Mouse (Mus musculus): ENCODE results near the gene Alpk1. TPM values are rescaled to one million over a fixed set of nuclear protein-coding genes. Genes with fewer than 3 reads are reported as not detected.

The Alpk1 gene
- polyA plus RNA-seq, 1 experiment from 2014 or later, result 0.64 TPM

GRCm38 (mm10) chr3:127805071-127805470 lies 24.7 kb upstream of the Alpk1 start:
- H3K27me3 ChIP-seq (replicated peaks), result no peaks in the 10 kb centered on the region
- ATAC-seq, result no peak
- H3K27ac ChIP-seq, result no peak overlapping the region
- H3K4me2 ChIP-seq, result no peak overlapping the region
- H3K36me3 ChIP-seq, result peaks cover 40% of the 10 kb centered on the region
- no peak overlapping the region for H3K9ac ChIP-seq
- H3K4me3 ChIP-seq, result no peak overlapping the region
- 84% methylated on average over 12 of the region's 12 CpGs for WGBS (ENCODE audit: insufficient replicate concordance)
- H3K9me3 ChIP-seq (replicated peaks), result no peaks in the 10 kb centered on the region
- peaks cover 17% of the 10 kb centered on the region for H3K4me1 ChIP-seq

GRCm38 (mm10) chr3:127804439-127804838 lies 24.1 kb upstream of the Alpk1 start:
- Histone ChIP-seq H3K9me3 (replicated peaks) (no peaks in the 10 kb centered on the region), H3K36me3 (peaks cover 33% of the 10 kb centered on the region), H3K4me3 (no peak overlapping the region), H3K4me1 (peaks cover 17% of the 10 kb centered on the region), H3K9ac (no peak overlapping the region), H3K4me2 (no peak overlapping the region), H3K27me3 (replicated peaks) (no peaks in the 10 kb centered on the region), H3K27ac (no peak overlapping the region)
- WGBS (ENCODE audit: insufficient replicate concordance), result 41% methylated on average over 4 of the region's 4 CpGs
- peak; percentile 82 for ATAC-seq

GRCm38 (mm10) chr3:127802814-127803213 lies 22.5 kb upstream of the Alpk1 start:
- Histone ChIP-seq H3K4me2 (peak overlapping the region; percentile 7; the same call in 1 of the 2 replicates), H3K9ac (peak overlapping the region; percentile 4; the same call in 1 of the 2 replicates), H3K9me3 (replicated peaks) (no peaks in the 10 kb centered on the region), H3K27ac (no peak overlapping the region), H3K4me3 (no peak overlapping the region), H3K4me1 (peaks cover 17% of the 10 kb centered on the region), H3K36me3 (peaks cover 32% of the 10 kb centered on the region), H3K27me3 (replicated peaks) (no peaks in the 10 kb centered on the region)
- WGBS (ENCODE audit: insufficient replicate concordance), result 57% methylated on average over 8 of the region's 8 CpGs
- no peak for ATAC-seq

GRCm38 (mm10) chr3:127801162-127801561 lies 20.8 kb upstream of the Alpk1 start:
- 82% methylated on average over 8 of the region's 8 CpGs for WGBS (ENCODE audit: insufficient replicate concordance)
- H3K4me2 ChIP-seq, result no peak overlapping the region
- ATAC-seq, result no peak

GRCm38 (mm10) chr3:127796271-127796670 lies 15.9 kb upstream of the Alpk1 start:
- no peak overlapping the region for H3K4me3 ChIP-seq
- no peaks in the 10 kb centered on the region; the same call in 1 of the 2 replicates for H3K9me3 ChIP-seq (replicated peaks)
- H3K9ac ChIP-seq, result no peak overlapping the region
- peaks cover 51% of the 10 kb centered on the region for H3K36me3 ChIP-seq
- 95% methylated on average over 7 of the region's 7 CpGs for WGBS (ENCODE audit: insufficient replicate concordance)
- peaks cover 25% of the 10 kb centered on the region for H3K4me1 ChIP-seq
- H3K4me2 ChIP-seq, result no peak overlapping the region
- no peak for ATAC-seq
- H3K27ac ChIP-seq, result no peak overlapping the region
- H3K27me3 ChIP-seq (replicated peaks), result no peaks in the 10 kb centered on the region

More at GRCm38 (mm10) chr3:127801162-127801561, 20.8 kb upstream of the Alpk1 start:
- Histone ChIP-seq H3K36me3 (peaks cover 35% of the 10 kb centered on the region), H3K27me3 (replicated peaks) (no peaks in the 10 kb centered on the region), H3K9me3 (replicated peaks) (no peaks in the 10 kb centered on the region; the same call in 1 of the 2 replicates), H3K9ac (no peak overlapping the region), H3K4me3 (no peak overlapping the region), H3K27ac (no peak overlapping the region), H3K4me1 (peaks cover 17% of the 10 kb centered on the region)

GRCm38 (mm10) chr3:127795762-127796161 lies 15.4 kb upstream of the Alpk1 start:
- Histone ChIP-seq H3K27me3 (replicated peaks) (no peaks in the 10 kb centered on the region), H3K9ac (no peak overlapping the region), H3K27ac (no peak overlapping the region), H3K4me2 (no peak overlapping the region), H3K4me3 (no peak overlapping the region), H3K9me3 (replicated peaks) (no peaks in the 10 kb centered on the region; the same call in 1 of the 2 replicates), H3K36me3 (peaks cover 51% of the 10 kb centered on the region), H3K4me1 (peaks cover 27% of the 10 kb centered on the region)
- WGBS (ENCODE audit: insufficient replicate concordance), result 86% methylated on average over 3 of the region's 3 CpGs
- ATAC-seq, result no peak

GRCm38 (mm10) chr3:127793022-127793421 lies 12.7 kb upstream of the Alpk1 start:
- Histone ChIP-seq H3K36me3 (peaks cover 38% of the 10 kb centered on the region), H3K27ac (peak overlapping the region; percentile 92), H3K4me3 (no peak overlapping the region), H3K27me3 (replicated peaks) (no peaks in the 10 kb centered on the region; the same call in 1 of the 2 replicates), H3K4me1 (peaks cover 40% of the 10 kb centered on the region), H3K9me3 (replicated peaks) (no peaks in the 10 kb centered on the region; the same call in 1 of the 2 replicates), H3K9ac (peak overlapping the region; percentile 46; the same call in 1 of the 2 replicates), H3K4me2 (peak overlapping the region; percentile 94; the same call in 1 of the 2 replicates)
- no peak for ATAC-seq
- 80% methylated on average over 7 of the region's 7 CpGs for WGBS (ENCODE audit: insufficient replicate concordance)

- WGBS (ENCODE audit: insufficient replicate concordance), result 23% methylated on average over 4 of the region's 4 CpGs
- H3K27ac ChIP-seq, result peak overlapping the region; percentile 92
- peak; percentile 91 for ATAC-seq
- peak overlapping the region; percentile 94 for H3K4me2 ChIP-seq
- no peaks in the 10 kb centered on the region; the same call in 1 of the 2 replicates for H3K9me3 ChIP-seq (replicated peaks)
- H3K4me1 ChIP-seq, result peaks cover 43% of the 10 kb centered on the region
- H3K36me3 ChIP-seq, result peaks cover 29% of the 10 kb centered on the region
- peak overlapping the region; percentile 72 for H3K4me3 ChIP-seq
- peak overlapping the region; percentile 86 for H3K9ac ChIP-seq
- H3K27me3 ChIP-seq (replicated peaks), result no peaks in the 10 kb centered on the region; the same call in 1 of the 2 replicates
Measured at GRCm38 (mm10) chr3:127791595-127792561, 11.6 kb upstream of the Alpk1 start.

- Histone ChIP-seq H3K9ac (peak overlapping the region; percentile 86), H3K36me3 (peaks cover 21% of the 10 kb centered on the region), H3K4me3 (peak overlapping the region; percentile 72), H3K27me3 (replicated peaks) (no peaks in the 10 kb centered on the region; the same call in 1 of the 2 replicates), H3K4me1 (peaks cover 43% of the 10 kb centered on the region), H3K4me2 (peak overlapping the region; percentile 94), H3K9me3 (replicated peaks) (no peaks in the 10 kb centered on the region), H3K27ac (peak overlapping the region; percentile 92)
- ATAC-seq, result peak; percentile 8; the same call in 1 of the 2 replicates
- 3% methylated on average over 15 of the region's 15 CpGs for WGBS (ENCODE audit: insufficient replicate concordance)
Measured at GRCm38 (mm10) chr3:127791056-127791483, 10.7 kb upstream of the Alpk1 start.

GRCm38 (mm10) chr3:127790234-127791055 lies 10.1 kb upstream of the Alpk1 start:
- peak overlapping the region; percentile 72 for H3K4me3 ChIP-seq
- no peaks in the 10 kb centered on the region; the same call in 1 of the 2 replicates for H3K27me3 ChIP-seq (replicated peaks)
- peak; percentile 38 for ATAC-seq
- H3K4me2 ChIP-seq, result peak overlapping the region; percentile 94
- H3K27ac ChIP-seq, result peak overlapping the region; percentile 92
- WGBS (ENCODE audit: insufficient replicate concordance), result under 1% methylated on average over 34 of the region's 36 CpGs
- peaks cover 17% of the 10 kb centered on the region for H3K36me3 ChIP-seq
- peak overlapping the region; percentile 86 for H3K9ac ChIP-seq
- no peaks in the 10 kb centered on the region for H3K9me3 ChIP-seq (replicated peaks)
- H3K4me1 ChIP-seq, result peaks cover 43% of the 10 kb centered on the region

- H3K4me3 ChIP-seq, result peak within 1 kb of the TSS; percentile 72
- peak within 1 kb of the TSS; percentile 86 for H3K9ac ChIP-seq
- H3K4me1 ChIP-seq, result peaks cover 43% of the 10 kb centered on the region
- H3K36me3 ChIP-seq, result peaks cover 12% of the 10 kb centered on the region
- H3K27ac ChIP-seq, result peak within 1 kb of the TSS; percentile 92
- no peaks in the 10 kb centered on the region; the same call in 1 of the 2 replicates for H3K27me3 ChIP-seq (replicated peaks)
- H3K9me3 ChIP-seq (replicated peaks), result no peaks in the 10 kb centered on the region
- peak within 1 kb of the TSS; percentile 94 for H3K4me2 ChIP-seq
- 2% methylated on average over 40 of the region's 44 CpGs for WGBS (ENCODE audit: insufficient replicate concordance)
- ATAC-seq, result peak; percentile 38
Measured at GRCm38 (mm10) chr3:127789500-127790191, 9.3 kb upstream of the Alpk1 start, which contains the start of gene Tifa. Tifa (plus strand) TSS chr3:127789805.
